Mouse (Mus musculus) lung, postnatal 0 days (tissue): ENCODE measurements around the gene Ltb4r1.

ENCODE experiments used
- CTCF ChIP-seq: IDR thresholded peaks from 2 replicates; pipeline ENCODE4 v1.5.1; 2016; ENCODE audit warnings: antibody characterized with exemption, mild to moderate bottlenecking
- EP300 ChIP-seq: IDR thresholded peaks from 2 replicates; pipeline ENCODE4 v1.6.1; 2016; ENCODE audit warnings: antibody characterized with exemption, mild to moderate bottlenecking, control low read depth

DNA sequence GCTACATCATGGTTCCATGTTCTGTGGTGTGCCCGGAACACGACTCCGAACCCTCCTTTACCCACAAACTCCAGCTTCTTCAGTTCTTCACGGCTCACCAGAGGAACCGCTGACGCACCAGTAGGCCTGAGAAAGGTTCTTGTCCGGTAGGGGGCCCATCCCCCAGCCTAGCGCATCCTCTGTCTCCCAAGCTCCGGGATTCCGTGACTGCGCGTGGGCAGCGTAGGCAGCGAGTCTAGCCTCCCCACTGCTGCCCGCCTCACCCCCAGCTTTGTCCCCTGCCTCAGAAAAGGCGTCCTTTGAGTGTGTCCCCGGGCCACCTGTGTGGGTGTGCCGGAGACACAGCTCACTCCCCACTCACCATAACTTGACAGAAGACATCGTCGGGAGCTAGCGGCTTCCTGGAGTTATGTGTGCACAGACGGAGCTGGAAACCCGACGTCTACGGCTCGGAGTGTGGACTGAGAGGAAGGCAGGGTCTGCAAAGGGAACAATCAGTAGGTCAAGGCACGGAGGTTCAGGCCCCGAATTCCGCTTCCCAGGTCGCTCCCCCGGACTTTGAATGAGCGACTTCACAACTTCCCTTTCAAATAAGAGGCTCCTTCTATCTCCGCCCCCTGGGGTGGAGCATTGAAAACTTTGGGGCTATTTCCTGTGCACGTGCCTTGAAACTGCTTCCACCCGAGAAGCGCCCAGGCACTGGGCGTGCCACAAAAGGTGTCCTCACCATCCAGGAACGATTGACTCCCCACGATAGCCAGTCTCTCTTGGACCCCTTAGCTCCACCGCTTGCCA, 22.7 kb downstream of the Ltb4r1 start, which contains the start of gene Ripk3:
- 0 out of 2 replicates have a peak, but pooled peaks have one; percentile 6 for TF ChIP-seq CTCF
- TF ChIP-seq EP300 = no peak
